Mouse (Mus musculus) cerebellum, postnatal 36 days (tissue): ENCODE measurements at regions not wholly inside any gene's neighbourhood (a gene's known extent, or its start where the extent isn't known, plus 50 kb on each side); places are given as distances from the start of the nearest gene placed in this dataset.
A peak's percentile ranks its signal among the peaks of the same experiment; 100 is the strongest.

Experiments used
- DNase-seq, 2 experiments: peaks; one replicate each; pipeline ENCODE4 v3.0.0; 2021 to 2022; ENCODE audit warnings: mixed read lengths in 2 of 2

GRCm38 (mm10) chr2:70914372-70914771, 88.8 kb upstream of the Tlk1 start:
- no peak for DNase-seq

GRCm38 (mm10) chr2:70909401-70909800, 83.9 kb upstream of the Tlk1 start:
- no peak for DNase-seq

- no peak for DNase-seq
Observed at GRCm38 (mm10) chr2:70908579-70908978, 83.1 kb upstream of the Tlk1 start.

GRCm38 (mm10) chr2:70906216-70906615, 80.7 kb upstream of the Tlk1 start:
- DNase-seq, result no peak

- no peak for DNase-seq
Observed at GRCm38 (mm10) chr2:70904429-70904828, 78.9 kb upstream of the Tlk1 start.

GRCm38 (mm10) chr2:70902196-70902595, 76.7 kb upstream of the Tlk1 start:
- no peak for DNase-seq

- DNase-seq, result no peak
Observed at GRCm38 (mm10) chr2:70901479-70901878, 76.0 kb upstream of the Tlk1 start.

- no peak for DNase-seq
Observed at GRCm38 (mm10) chr2:70899056-70899455, 73.5 kb upstream of the Tlk1 start.

GRCm38 (mm10) chr2:70898396-70898795, 72.9 kb upstream of the Tlk1 start:
- DNase-seq, result no peak

GRCm38 (mm10) chr2:70897373-70897772, 71.8 kb upstream of the Tlk1 start:
- no peak for DNase-seq

GRCm38 (mm10) chr2:70889522-70890100, 64.1 kb upstream of the Tlk1 start:
- peak in 1 of 2 experiments; percentile 11 for DNase-seq

GRCm38 (mm10) chr2:70888840-70889469, 63.4 kb upstream of the Tlk1 start:
- no peak for DNase-seq

- DNase-seq, result peak; percentile 27 to 31
Observed at GRCm38 (mm10) chr2:70886831-70887230, 61.3 kb upstream of the Tlk1 start.

- DNase-seq, result no peak
Observed at GRCm38 (mm10) chr2:70885674-70886073, 60.1 kb upstream of the Tlk1 start.

- no peak for DNase-seq
Observed at GRCm38 (mm10) chr2:70877333-70878080, 52.0 kb upstream of the Tlk1 start.

GRCm38 (mm10) chr2:70876251-70876650, 50.7 kb upstream of the Tlk1 start:
- no peak for DNase-seq
